Mouse (Mus musculus): ENCODE results near the gene Slc25a26. TPM values are rescaled to one million over a fixed set of nuclear protein-coding genes. Genes with fewer than 3 reads are reported as not detected.
"Not testable (repeated sequence)": the region's sequence is repeated elsewhere in the genome, so short reads cannot be mapped to it uniquely, and the experiment has no call there.

Gene Slc25a26
- polyA plus RNA-seq, 1 experiment from 2014 or later, result 5.2 TPM

DNA sequence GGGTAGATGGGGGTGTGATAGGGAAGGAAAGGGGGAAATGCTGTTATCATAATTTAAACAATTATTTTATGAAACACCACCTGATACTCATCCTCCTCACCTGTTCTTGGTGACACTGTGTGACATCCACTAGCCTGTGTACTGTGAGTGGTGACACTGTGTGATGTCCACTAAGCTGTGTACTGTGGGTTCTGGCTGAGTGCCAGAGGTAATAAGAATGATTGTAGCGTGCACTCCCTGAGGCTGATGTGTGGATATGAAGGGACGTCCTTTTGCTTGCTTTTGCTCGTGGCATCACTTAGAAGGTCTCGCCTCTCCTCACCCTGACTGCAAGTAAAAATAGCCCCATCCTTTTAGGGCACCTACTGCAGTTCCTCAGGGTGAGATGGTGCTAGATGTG lies 47.1 kb downstream of the Slc25a26 start:
- H3K4me1 ChIP-seq (ENCODE audit: insufficient read depth, low read depth, low read length), result no peaks in the 10 kb centered on the region
- no peak overlapping the region for H3K4me2 ChIP-seq (replicated peaks; ENCODE audit: low read depth, low read length)
- H3K9ac ChIP-seq (replicated peaks; ENCODE audit: low read depth), result no peak overlapping the region
- H3K9me3 ChIP-seq (ENCODE audit: low read length), result no peaks in the 10 kb centered on the region
- H3K36me3 ChIP-seq (ENCODE audit: insufficient read depth, low read length), result no peaks in the 10 kb centered on the region
- no peaks in the 10 kb centered on the region for H3K27me3 ChIP-seq (replicated peaks; ENCODE audit: insufficient read depth, low read length)
- TF ChIP-seq EP300 (IDR thresholded peaks at IDR 0.05), result no peak
- TF ChIP-seq CTCF (IDR thresholded peaks at IDR 0.05), result no peak
- no peak overlapping the region for H3K4me3 ChIP-seq (ENCODE audit: low read depth, low read length)
- 46% methylated on average over 4 of the region's 4 CpGs for WGBS
- DNase-seq (ENCODE audit: low spot score), result no peak
- ATAC-seq, result no peak
- H3K27ac ChIP-seq (ENCODE audit: low read length), result no peak overlapping the region

DNA sequence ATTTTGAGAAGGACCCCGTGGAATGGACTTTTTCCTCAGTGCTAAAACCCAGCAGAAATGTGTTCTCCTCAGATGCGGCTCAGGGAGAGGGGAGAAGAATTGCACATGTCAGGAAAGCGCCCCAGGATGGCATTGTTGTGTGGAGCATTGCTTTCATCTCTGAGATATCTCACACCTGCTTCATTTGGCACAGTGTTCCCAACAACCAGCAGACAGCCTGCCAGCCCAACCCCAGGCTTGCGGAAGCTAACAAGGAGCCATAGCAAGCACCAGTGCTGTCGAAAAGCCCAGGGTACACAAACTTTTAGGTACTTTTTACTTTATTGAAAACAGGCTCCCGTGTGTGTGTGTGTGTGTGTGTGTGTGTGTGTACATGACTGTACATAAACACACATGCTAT lies 50.2 kb downstream of the Slc25a26 start:
- no peaks in the 10 kb centered on the region for H3K4me1 ChIP-seq (ENCODE audit: insufficient read depth, low read depth, low read length)
- no peak for ATAC-seq
- no peak overlapping the region for H3K4me2 ChIP-seq (replicated peaks; ENCODE audit: low read depth, low read length)

DNA sequence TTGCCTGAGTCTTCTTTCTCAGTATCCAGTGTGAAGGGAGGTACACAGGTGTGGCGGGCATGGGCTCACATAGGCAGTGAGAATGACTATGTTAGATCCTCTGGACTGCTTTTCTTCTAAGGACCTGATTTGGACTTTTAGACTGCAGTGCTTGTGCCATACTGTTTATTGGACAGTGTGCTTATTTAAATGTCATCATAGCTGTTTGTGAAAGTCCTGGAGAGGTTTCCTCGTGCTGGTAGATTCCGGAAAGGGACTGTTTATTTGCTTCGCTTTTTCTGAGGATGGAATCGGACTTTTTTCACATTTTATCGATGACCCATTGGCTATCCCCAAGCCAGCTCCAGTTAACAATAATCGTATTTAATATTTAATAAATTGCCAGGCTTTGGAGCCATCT lies 50.7 kb downstream of the Slc25a26 start:
- Histone ChIP-seq H3K9me3 (ENCODE audit: low read length) (no peaks in the 10 kb centered on the region), H3K27me3 (replicated peaks; ENCODE audit: insufficient read depth, low read length) (no peaks in the 10 kb centered on the region), H3K4me3 (ENCODE audit: low read depth, low read length) (no peak overlapping the region), H3K4me2 (replicated peaks; ENCODE audit: low read depth, low read length) (no peak overlapping the region), H3K27ac (ENCODE audit: low read length) (no peak overlapping the region), H3K36me3 (ENCODE audit: insufficient read depth, low read length) (no peaks in the 10 kb centered on the region), H3K4me1 (ENCODE audit: insufficient read depth, low read depth, low read length) (no peaks in the 10 kb centered on the region), H3K9ac (replicated peaks; ENCODE audit: low read depth) (no peak overlapping the region)
- 79% methylated on average over 7 of the region's 7 CpGs for WGBS
- no peak for DNase-seq (ENCODE audit: low spot score)
- TF ChIP-seq EP300 (IDR thresholded peaks at IDR 0.05), result no peak
- TF ChIP-seq CTCF (IDR thresholded peaks at IDR 0.05), result no peak
- ATAC-seq, result no peak

More for the DNA sequence above, 50.2 kb downstream of the Slc25a26 start:
- 72% methylated on average over 6 of the region's 6 CpGs for WGBS
- no peak overlapping the region for H3K27ac ChIP-seq (ENCODE audit: low read length)
- no peak for DNase-seq (ENCODE audit: low spot score)
- no peak overlapping the region for H3K4me3 ChIP-seq (ENCODE audit: low read depth, low read length)
- no peaks in the 10 kb centered on the region for H3K36me3 ChIP-seq (ENCODE audit: insufficient read depth, low read length)
- H3K27me3 ChIP-seq (replicated peaks; ENCODE audit: insufficient read depth, low read length), result no peaks in the 10 kb centered on the region
- H3K9ac ChIP-seq (replicated peaks; ENCODE audit: low read depth), result no peak overlapping the region
- TF ChIP-seq CTCF (IDR thresholded peaks at IDR 0.05) (no peak), EP300 (IDR thresholded peaks at IDR 0.05) (no peak)
- H3K9me3 ChIP-seq (ENCODE audit: low read length), result no peaks in the 10 kb centered on the region

DNA sequence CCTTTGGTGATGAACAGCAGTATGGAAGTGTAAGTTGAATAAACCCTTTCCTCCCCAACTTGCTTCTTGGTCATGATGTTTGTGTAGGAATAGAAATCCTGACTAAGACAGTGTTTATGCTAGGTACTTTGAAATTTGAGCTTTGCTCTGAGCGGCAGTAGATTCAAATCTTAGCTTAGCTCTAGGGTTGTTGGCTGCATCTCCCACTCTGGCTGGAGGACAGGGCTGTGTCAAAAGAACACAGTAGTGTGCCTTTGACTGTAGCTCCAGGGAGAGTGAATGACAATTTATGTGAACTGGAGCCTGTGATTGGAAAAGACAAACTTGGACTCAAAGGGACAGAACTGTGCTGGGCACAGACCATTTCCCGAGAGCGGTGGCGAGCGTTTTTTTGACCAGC lies 53.0 kb downstream of the Slc25a26 start:
- Histone ChIP-seq H3K9ac (replicated peaks; ENCODE audit: low read depth) (no peak overlapping the region), H3K4me3 (ENCODE audit: low read depth, low read length) (no peak overlapping the region), H3K36me3 (ENCODE audit: insufficient read depth, low read length) (no peaks in the 10 kb centered on the region), H3K4me1 (ENCODE audit: insufficient read depth, low read depth, low read length) (no peaks in the 10 kb centered on the region), H3K4me2 (replicated peaks; ENCODE audit: low read depth, low read length) (no peak overlapping the region), H3K9me3 (ENCODE audit: low read length) (no peaks in the 10 kb centered on the region), H3K27ac (ENCODE audit: low read length) (no peak overlapping the region), H3K27me3 (replicated peaks; ENCODE audit: insufficient read depth, low read length) (no peaks in the 10 kb centered on the region)
- WGBS, result 89% methylated on average over 5 of the region's 5 CpGs
- DNase-seq (ENCODE audit: low spot score) (no peak), ATAC-seq (no peak)
- no peak for TF ChIP-seq CTCF (IDR thresholded peaks at IDR 0.05)
- no peak for TF ChIP-seq EP300 (IDR thresholded peaks at IDR 0.05)

DNA sequence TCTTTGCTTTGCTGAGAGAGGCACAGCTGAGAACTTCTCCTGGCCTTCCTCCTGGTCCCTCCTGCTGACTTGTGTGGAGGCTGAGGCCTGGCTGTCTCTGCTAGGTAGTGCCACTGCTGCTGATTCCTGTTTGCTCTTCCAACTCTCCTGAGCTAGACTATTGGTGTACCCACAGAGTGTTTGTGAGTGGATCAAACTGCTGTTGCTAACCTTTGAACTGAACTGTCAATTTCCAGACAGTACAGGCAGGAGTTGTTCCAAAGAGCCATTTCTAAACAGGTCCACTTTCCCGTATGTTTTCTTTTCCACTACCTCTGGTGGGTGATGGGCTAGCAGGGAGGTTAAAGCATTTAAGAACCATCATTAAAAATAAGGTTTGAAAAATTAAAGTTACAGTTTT lies 58.5 kb downstream of the Slc25a26 start:
- 63% methylated on average over 1 of the region's 1 CpGs for WGBS
- H3K36me3 ChIP-seq (ENCODE audit: insufficient read depth, low read length); H3K9ac ChIP-seq (replicated peaks; ENCODE audit: low read depth); H3K27ac ChIP-seq (ENCODE audit: low read length); H3K4me3 ChIP-seq (ENCODE audit: low read depth, low read length); ATAC-seq; H3K4me1 ChIP-seq (ENCODE audit: insufficient read depth, low read depth, low read length); H3K27me3 ChIP-seq (replicated peaks; ENCODE audit: insufficient read depth, low read length); DNase-seq (ENCODE audit: low spot score); H3K4me2 ChIP-seq (replicated peaks; ENCODE audit: low read depth, low read length); H3K9me3 ChIP-seq (ENCODE audit: low read length): not testable (repeated sequence)

DNA sequence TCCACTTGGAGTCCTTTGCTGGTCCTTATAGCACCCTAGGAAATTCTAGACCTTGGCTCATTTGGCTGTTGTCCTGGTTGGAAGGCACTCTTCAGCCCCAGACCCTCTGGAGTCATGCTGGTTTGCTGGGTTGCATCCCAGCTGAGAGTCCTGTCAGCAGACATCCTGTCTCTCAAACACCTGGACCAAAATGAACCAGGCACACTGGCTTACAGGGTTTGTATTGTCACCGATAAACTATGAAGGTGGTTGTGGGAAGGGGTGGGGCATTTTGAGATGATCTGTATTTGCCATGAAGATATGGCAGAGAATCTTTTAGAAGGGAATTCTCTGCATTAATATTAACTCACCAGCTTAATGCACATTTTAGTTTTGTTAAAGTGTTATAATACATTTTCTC lies 60.8 kb downstream of the Slc25a26 start:
- H3K27me3 ChIP-seq (replicated peaks; ENCODE audit: insufficient read depth, low read length), result no peaks in the 10 kb centered on the region
- no peak overlapping the region for H3K9ac ChIP-seq (replicated peaks; ENCODE audit: low read depth)
- H3K4me3 ChIP-seq (ENCODE audit: low read depth, low read length), result no peak overlapping the region
- H3K4me2 ChIP-seq (replicated peaks; ENCODE audit: low read depth, low read length), result no peak overlapping the region
- 82% methylated on average over 1 of the region's 1 CpGs for whole genome bisulfite sequencing
- H3K27ac ChIP-seq (ENCODE audit: low read length), result no peak overlapping the region
- no peaks in the 10 kb centered on the region for H3K36me3 ChIP-seq (ENCODE audit: insufficient read depth, low read length)
- DNase-seq (ENCODE audit: low spot score) (no peak), ATAC-seq (no peak)
- H3K9me3 ChIP-seq (ENCODE audit: low read length), result no peaks in the 10 kb centered on the region
- TF ChIP-seq EP300 (IDR thresholded peaks at IDR 0.05) (no peak), CTCF (IDR thresholded peaks at IDR 0.05) (no peak)
- H3K4me1 ChIP-seq (ENCODE audit: insufficient read depth, low read depth, low read length), result no peaks in the 10 kb centered on the region

DNA sequence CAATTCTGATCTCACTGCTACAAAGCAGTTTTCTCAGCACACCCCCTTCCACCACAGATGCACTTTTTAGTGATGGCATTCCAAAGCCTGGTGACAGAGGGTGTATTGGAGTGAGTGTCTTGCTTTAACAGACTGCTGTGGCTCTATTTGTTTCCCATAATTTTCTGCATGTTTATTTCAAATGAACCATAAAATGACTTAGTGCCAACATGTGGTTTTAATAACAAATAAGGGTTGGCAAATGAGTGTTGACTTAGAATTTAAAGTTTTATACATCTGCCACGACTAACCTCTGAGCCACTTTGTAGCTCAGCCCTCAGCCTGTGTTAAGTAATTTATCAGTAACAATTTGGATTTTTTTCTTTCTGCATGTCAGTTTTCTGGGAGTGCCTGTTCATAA lies 61.2 kb downstream of the Slc25a26 start:
- 59% methylated on average over 1 of the region's 1 CpGs for WGBS
- ATAC-seq (no peak), DNase-seq (ENCODE audit: low spot score) (no peak)
- no peak for TF ChIP-seq EP300 (IDR thresholded peaks at IDR 0.05)
- TF ChIP-seq CTCF (IDR thresholded peaks at IDR 0.05), result no peak
- Histone ChIP-seq H3K4me1 (ENCODE audit: insufficient read depth, low read depth, low read length) (no peaks in the 10 kb centered on the region), H3K27me3 (replicated peaks; ENCODE audit: insufficient read depth, low read length) (no peaks in the 10 kb centered on the region), H3K4me3 (ENCODE audit: low read depth, low read length) (no peak overlapping the region), H3K4me2 (replicated peaks; ENCODE audit: low read depth, low read length) (no peak overlapping the region), H3K27ac (ENCODE audit: low read length) (no peak overlapping the region), H3K9ac (replicated peaks; ENCODE audit: low read depth) (no peak overlapping the region), H3K36me3 (ENCODE audit: insufficient read depth, low read length) (no peaks in the 10 kb centered on the region), H3K9me3 (ENCODE audit: low read length) (no peaks in the 10 kb centered on the region)
